28 mouse cellular contexts compared by ENCODE assay signal in genomic region chr2:3788424-3788786, GRCm38 (mm10).
DNase-seq lines count a peak whose midpoint lies in the region; ATAC-seq and TF ChIP-seq lines count a peak whose summit lies in the region.
"Had no signal": no experiment of that assay in that cellular context is flagged by ENCODE, and none has a peak within 500 bp of the region (broad histone marks: within the 10 kb centered on the region; RNA-seq: fewer than 3 reads in every experiment).

No protein-coding gene starts in this region.

- no peak for TF ChIP-seq POLR2A in liver, adult 2 months (IDR thresholded peaks at IDR 0.05; ENCODE audit: extremely low read depth, insufficient read depth, low read length)

- H3K27ac ChIP-seq in liver, adult 2 months (replicated peaks; ENCODE audit: insufficient read depth, low read depth, low read length), result peak overlapping the region; percentile 16; the same call in 1 of the 2 replicates
- H3K27ac ChIP-seq in liver, postnatal 0 days (ENCODE audit: low read depth), result no peak overlapping the region
- H3K27ac ChIP-seq: embryonic facial prominence, embryonic 10.5 days; embryonic facial prominence, embryonic 13.5 days; forebrain, embryonic 12.5 days; forebrain, embryonic 15.5 days; heart, embryonic 10.5 days; hindbrain, embryonic 14.5 days; hindbrain, postnatal 0 days had no signal

- peaks cover 8% of the 10 kb centered on the region; the same call in 1 of the 2 replicates for H3K4me1 ChIP-seq in liver, adult 2 months (ENCODE audit: control insufficient read depth, insufficient read depth, low read length)
- no peaks in the 10 kb centered on the region for H3K4me1 ChIP-seq in liver, postnatal 0 days (ENCODE audit: insufficient read depth)
- H3K4me1 ChIP-seq: embryonic facial prominence, embryonic 13.5 days; forebrain, embryonic 12.5 days; forebrain, embryonic 15.5 days; heart, embryonic 10.5 days had no signal

- no peak for TF ChIP-seq CTCF in liver, adult 2 months (IDR thresholded peaks at IDR 0.05; ENCODE audit: low read depth, low read length)
- no peak for TF ChIP-seq CTCF in liver, postnatal 0 days (IDR thresholded peaks at IDR 0.05; ENCODE audit: low read depth)

- no peak overlapping the region for H3K9ac ChIP-seq in liver, adult 2 months (ENCODE audit: low read depth, low read length)
- no peak overlapping the region for H3K9ac ChIP-seq in liver, postnatal 0 days (replicated peaks)
- H3K9ac ChIP-seq: embryonic facial prominence, embryonic 13.5 days; forebrain, embryonic 12.5 days; forebrain, embryonic 15.5 days; hindbrain, embryonic 14.5 days had no signal

- H3K4me3 ChIP-seq in liver, adult 2 months (ENCODE audit: insufficient read depth, low read depth, low read length), result no peak overlapping the region
- no peak overlapping the region for H3K4me3 ChIP-seq in liver, postnatal 0 days (ENCODE audit: low read depth, low read length)
- H3K4me3 ChIP-seq: embryonic facial prominence, embryonic 10.5 days; embryonic facial prominence, embryonic 13.5 days; erythroblast, embryonic 14.5 days; forebrain, embryonic 12.5 days; forebrain, embryonic 15.5 days; heart, embryonic 10.5 days had no signal

- no peaks in the 10 kb centered on the region for H3K9me3 ChIP-seq in liver, postnatal 0 days (ENCODE audit: low read length)
- H3K9me3 ChIP-seq: embryonic facial prominence, embryonic 10.5 days; embryonic facial prominence, embryonic 13.5 days; forebrain, embryonic 12.5 days; forebrain, embryonic 15.5 days; G1E; heart, embryonic 10.5 days had no signal

- H3K4me2 ChIP-seq in liver, postnatal 0 days (ENCODE audit: low read depth, low read length), result no peak overlapping the region
- H3K4me2 ChIP-seq: embryonic facial prominence, embryonic 13.5 days; forebrain, embryonic 12.5 days; forebrain, embryonic 15.5 days; hindbrain, embryonic 14.5 days had no signal

- no peaks in the 10 kb centered on the region for H3K79me2 ChIP-seq in liver, adult 2 months (ENCODE audit: control insufficient read depth, insufficient read depth, low read length)

- H3K36me3 ChIP-seq in liver, adult 2 months (ENCODE audit: control insufficient read depth, insufficient read depth, low read length), result no peaks in the 10 kb centered on the region
- no peaks in the 10 kb centered on the region for H3K36me3 ChIP-seq in liver, postnatal 0 days (replicated peaks; ENCODE audit: insufficient read depth, low read length)
- H3K36me3 ChIP-seq: embryonic facial prominence, embryonic 10.5 days; embryonic facial prominence, embryonic 13.5 days; forebrain, embryonic 12.5 days; forebrain, embryonic 15.5 days; G1E; heart, embryonic 10.5 days had no signal

- no peak for TF ChIP-seq EP300 in liver, postnatal 0 days (IDR thresholded peaks at IDR 0.05; ENCODE audit: low read depth)

- 71% methylated on average over 3 of the region's 3 CpGs for WGBS in liver, adult 2 months
- 38% methylated on average over 3 of the region's 3 CpGs for WGBS in liver, postnatal 0 days (ENCODE audit: insufficient replicate concordance)

- no peak for DNase-seq in liver, adult 2 months (ENCODE audit: extremely low read depth, low read depth, low spot score)
- no peak for DNase-seq in liver, postnatal 0 days
- no peak for DNase-seq in urinary bladder, postnatal 25 days (ENCODE audit: low spot score)
- DNase-seq in layer of hippocampus, adult 9-10 months (ENCODE audit: low spot score), result no peak
- DNase-seq: B cell, adult 2 months; cerebellum, adult 11 months; cerebellum, adult 2 months; cerebellum, adult 9-11 months; cerebellum, postnatal 25 days; embryo, embryonic 11 days; gastrocnemius, postnatal 25 days; heart, adult 18-20 months; heart, postnatal 36 days had no signal

- H3K27me3 ChIP-seq in liver, adult 2 months (ENCODE audit: control insufficient read depth, insufficient read depth, low read length), result no peaks in the 10 kb centered on the region
- no peaks in the 10 kb centered on the region for H3K27me3 ChIP-seq in liver, postnatal 0 days (ENCODE audit: insufficient read depth, low read length)
- H3K27me3 ChIP-seq: CH12.LX; embryonic facial prominence, embryonic 13.5 days; forebrain, embryonic 12.5 days; forebrain, embryonic 15.5 days; Patski had no signal

- ATAC-seq in liver, postnatal 0 days, result no peak
- ATAC-seq in common myeloid progenitor, adult 5-6 weeks (replicated peaks; ENCODE audit: low read depth, poor library complexity, severe bottlenecking), result peak; percentile 48
- peak; percentile 38; the same call in 1 of the 2 replicates for ATAC-seq in megakaryocyte-erythroid progenitor cell, adult 5-6 weeks (replicated peaks; ENCODE audit: low FRiP score, low TSS enrichment, poor library complexity, severe bottlenecking)
- ATAC-seq: forebrain, embryonic 15.5 days; hindbrain, postnatal 0 days; inflammation-experienced regulatory T-cells, adult 6 months; intestine, embryonic 16.5 days had no signal
